Mouse (Mus musculus): ENCODE data around the gene Atp6v1c2. TPM values are rescaled to one million over a fixed set of nuclear protein-coding genes. Genes with fewer than 3 reads are reported as not detected.

The Atp6v1c2 gene
- polyA plus RNA-seq, 1 experiment from 2014 or later: 0.29 TPM

DNA sequence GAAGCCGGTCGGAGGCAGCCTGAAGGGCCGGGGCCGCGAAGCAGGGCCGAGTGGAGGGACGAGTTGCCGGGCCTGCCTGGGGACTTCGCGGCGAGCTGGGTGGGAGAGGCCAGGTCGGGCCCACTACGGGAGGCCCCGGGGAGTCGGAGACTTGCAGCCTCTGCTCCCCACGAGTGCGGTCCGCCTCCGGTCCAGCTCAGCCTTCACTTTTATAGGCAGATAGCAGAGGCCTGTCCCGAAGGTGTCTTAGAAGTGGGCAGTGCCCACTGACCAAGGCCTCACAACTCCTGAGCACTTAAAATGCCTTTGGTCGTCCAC, 62.5 kb downstream of the Atp6v1c2 start:
- peaks cover 29% of the 10 kb centered on the region for H3K4me1 ChIP-seq
- no peaks in the 10 kb centered on the region for H3K27me3 ChIP-seq (ENCODE audit: poor library complexity, severe bottlenecking)
- peaks cover 35% of the 10 kb centered on the region for H3K36me3 ChIP-seq (replicated peaks)
- no peaks in the 10 kb centered on the region for H3K9me3 ChIP-seq
- peak overlapping the region; percentile 96 for H3K27ac ChIP-seq
- H3K4me3 ChIP-seq: peak overlapping the region; percentile 90
- WGBS: 0% methylated on average over 21 of the region's 21 CpGs
- no peak for DNase-seq (ENCODE audit: extremely low spot score, low spot score)

- no peaks in the 10 kb centered on the region for H3K27me3 ChIP-seq (ENCODE audit: poor library complexity, severe bottlenecking)
- no peaks in the 10 kb centered on the region for H3K9me3 ChIP-seq
- H3K4me3 ChIP-seq: peak within 1 kb of the TSS; percentile 90
- peak; percentile 92 for DNase-seq (ENCODE audit: extremely low spot score, low spot score)
- peaks cover 30% of the 10 kb centered on the region for H3K36me3 ChIP-seq (replicated peaks)
- WGBS: 1% methylated on average over 48 of the region's 48 CpGs
- H3K4me1 ChIP-seq: peaks cover 29% of the 10 kb centered on the region
- peak within 1 kb of the TSS; percentile 96 for H3K27ac ChIP-seq
Observed at GRCm38 (mm10) chr12:17265971-17266672, 63.0 kb downstream of the Atp6v1c2 start, which contains the start of gene Pdia6. Pdia6 (plus strand) TSS chr12:17266545.

DNA sequence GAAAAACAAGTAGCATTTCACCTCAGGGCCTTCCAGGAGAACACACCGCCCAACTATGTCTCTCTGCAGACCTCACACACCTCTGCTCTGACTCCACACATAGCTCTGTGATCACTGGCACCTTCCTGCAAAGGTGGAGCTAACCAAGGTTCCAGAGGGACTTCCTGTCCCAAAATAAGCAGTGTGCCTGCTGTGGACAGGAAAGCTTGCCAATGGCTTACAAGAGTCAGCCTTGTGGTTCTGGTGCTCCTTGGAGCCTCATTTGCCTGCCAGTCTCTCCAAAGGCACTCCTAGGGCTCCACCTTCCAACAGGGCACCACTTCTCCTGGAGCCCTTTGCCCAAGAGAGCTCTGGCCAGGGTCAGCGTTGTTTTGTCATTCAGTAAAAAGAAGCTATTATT, 64.3 kb downstream of the Atp6v1c2 start:
- WGBS: 92% methylated on average over 2 of the region's 2 CpGs

DNA sequence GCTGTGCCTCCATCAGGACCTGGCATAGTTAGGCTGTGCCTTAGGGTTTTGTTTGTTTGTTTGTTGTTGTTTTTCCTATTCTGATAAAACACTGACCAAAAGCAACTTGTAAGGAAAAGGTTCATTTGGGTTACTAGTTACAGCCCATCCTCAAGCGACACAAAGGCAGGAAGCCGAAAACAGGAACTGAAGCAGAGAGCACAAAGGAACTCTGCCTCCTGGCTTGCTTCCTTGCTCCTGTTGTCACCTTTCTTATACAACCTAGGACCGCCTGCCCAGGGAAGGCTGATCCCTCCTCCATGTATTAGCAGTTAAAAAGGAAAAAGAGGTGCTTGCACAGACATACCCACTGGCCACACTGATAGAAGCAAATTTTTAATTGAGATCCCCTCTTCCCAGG, 65.3 kb downstream of the Atp6v1c2 start:
- H3K4me1 ChIP-seq: peaks cover 24% of the 10 kb centered on the region
- 78% methylated on average over 3 of the region's 3 CpGs for WGBS

More for the DNA sequence above, 64.3 kb downstream of the Atp6v1c2 start:
- H3K4me3 ChIP-seq: no peak overlapping the region
- H3K27ac ChIP-seq: no peak overlapping the region
- H3K4me1 ChIP-seq: peaks cover 29% of the 10 kb centered on the region
- no peaks in the 10 kb centered on the region for H3K9me3 ChIP-seq
- H3K36me3 ChIP-seq (replicated peaks): peaks cover 17% of the 10 kb centered on the region
- no peaks in the 10 kb centered on the region for H3K27me3 ChIP-seq (ENCODE audit: poor library complexity, severe bottlenecking)
- DNase-seq (ENCODE audit: extremely low spot score, low spot score): no peak

DNA sequence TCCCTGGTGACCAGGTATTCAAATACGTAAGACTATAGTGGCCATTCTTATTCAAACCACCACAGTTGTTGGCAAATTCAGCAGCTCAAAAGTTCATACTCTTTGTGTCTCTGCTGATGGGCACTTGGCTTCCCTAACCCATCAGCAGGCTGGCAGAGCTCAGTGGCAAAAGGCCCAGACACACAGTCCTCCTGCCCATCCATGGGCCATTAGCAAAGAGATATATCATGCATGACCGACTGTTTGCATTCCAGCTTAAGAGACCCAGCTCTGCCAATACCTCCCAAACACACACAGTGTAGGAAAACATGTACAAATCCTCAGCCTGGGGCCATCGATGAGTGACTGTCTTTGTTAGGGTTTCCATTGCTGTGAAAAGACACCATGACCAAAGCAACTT, 68.2 kb downstream of the Atp6v1c2 start:
- no peak overlapping the region for H3K4me3 ChIP-seq
- H3K36me3 ChIP-seq (replicated peaks): no peaks in the 10 kb centered on the region
- DNase-seq (ENCODE audit: extremely low spot score, low spot score): no peak
- WGBS: 92% methylated on average over 3 of the region's 3 CpGs
- peaks cover 13% of the 10 kb centered on the region for H3K4me1 ChIP-seq
- no peaks in the 10 kb centered on the region; the same call in 1 of the 2 replicates for H3K27me3 ChIP-seq (ENCODE audit: poor library complexity, severe bottlenecking)
- H3K27ac ChIP-seq: no peak overlapping the region
- H3K9me3 ChIP-seq: no peaks in the 10 kb centered on the region

More for the DNA sequence above, 65.3 kb downstream of the Atp6v1c2 start:
- Histone ChIP-seq H3K27me3 (ENCODE audit: poor library complexity, severe bottlenecking) (no peaks in the 10 kb centered on the region), H3K27ac (no peak overlapping the region), H3K4me3 (no peak overlapping the region), H3K36me3 (replicated peaks) (peaks cover 9% of the 10 kb centered on the region), H3K9me3 (no peaks in the 10 kb centered on the region)
- DNase-seq (ENCODE audit: extremely low spot score, low spot score): no peak

DNA sequence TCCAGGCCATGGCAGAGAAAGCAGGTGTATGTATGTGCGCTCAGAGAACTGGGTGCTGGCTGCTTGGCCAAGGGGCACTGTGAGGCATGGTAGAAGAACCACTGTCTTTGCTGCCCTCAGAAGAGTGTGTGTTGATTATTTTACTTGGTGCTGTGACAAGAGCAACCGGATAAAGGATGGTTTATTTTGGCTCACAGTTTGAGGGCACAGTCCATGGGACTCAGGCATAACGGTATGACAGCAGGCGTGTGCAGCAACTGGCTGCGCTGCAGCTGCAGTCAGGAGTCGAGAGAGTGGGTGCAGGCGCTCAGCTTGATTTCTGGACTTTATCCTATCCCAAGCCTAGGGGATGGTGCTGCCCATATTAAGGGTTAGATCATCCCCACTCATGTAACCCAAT, 70.7 kb downstream of the Atp6v1c2 start:
- 91% methylated on average over 7 of the region's 7 CpGs for WGBS

DNA sequence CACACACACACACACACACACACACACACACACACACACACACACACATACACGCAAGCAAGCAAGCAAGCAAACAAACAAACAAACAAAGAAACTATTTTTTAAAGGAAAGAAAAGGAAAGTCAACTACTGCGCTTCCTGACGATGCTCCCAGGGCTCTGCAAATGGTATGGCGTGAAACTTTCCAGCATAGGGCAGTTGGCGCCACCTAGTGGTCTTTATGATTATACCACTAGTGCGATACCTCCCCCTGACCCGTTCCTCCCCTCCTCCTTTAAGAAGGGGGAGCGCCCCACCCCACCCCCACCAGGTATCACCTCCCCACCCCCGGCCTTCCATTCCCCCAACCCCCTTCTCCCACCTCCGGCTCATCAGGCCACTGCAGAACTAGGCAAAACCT, 72.3 kb downstream of the Atp6v1c2 start:
- H3K36me3 ChIP-seq (replicated peaks): no peaks in the 10 kb centered on the region
- no peak overlapping the region for H3K4me3 ChIP-seq
- peaks cover 16% of the 10 kb centered on the region for H3K27me3 ChIP-seq (ENCODE audit: poor library complexity, severe bottlenecking)
- peaks cover 22% of the 10 kb centered on the region for H3K4me1 ChIP-seq
- no peak overlapping the region for H3K27ac ChIP-seq
- 4% methylated on average over 10 of the region's 10 CpGs for WGBS
- H3K9me3 ChIP-seq: no peaks in the 10 kb centered on the region
- DNase-seq (ENCODE audit: extremely low spot score, low spot score): peak; percentile 66

More for the DNA sequence above, 70.7 kb downstream of the Atp6v1c2 start:
- Histone ChIP-seq H3K36me3 (replicated peaks) (no peaks in the 10 kb centered on the region), H3K9me3 (no peaks in the 10 kb centered on the region), H3K27ac (no peak overlapping the region), H3K27me3 (ENCODE audit: poor library complexity, severe bottlenecking) (peaks cover 12% of the 10 kb centered on the region), H3K4me1 (peaks cover 18% of the 10 kb centered on the region), H3K4me3 (no peak overlapping the region)
- DNase-seq (ENCODE audit: extremely low spot score, low spot score): no peak

DNA sequence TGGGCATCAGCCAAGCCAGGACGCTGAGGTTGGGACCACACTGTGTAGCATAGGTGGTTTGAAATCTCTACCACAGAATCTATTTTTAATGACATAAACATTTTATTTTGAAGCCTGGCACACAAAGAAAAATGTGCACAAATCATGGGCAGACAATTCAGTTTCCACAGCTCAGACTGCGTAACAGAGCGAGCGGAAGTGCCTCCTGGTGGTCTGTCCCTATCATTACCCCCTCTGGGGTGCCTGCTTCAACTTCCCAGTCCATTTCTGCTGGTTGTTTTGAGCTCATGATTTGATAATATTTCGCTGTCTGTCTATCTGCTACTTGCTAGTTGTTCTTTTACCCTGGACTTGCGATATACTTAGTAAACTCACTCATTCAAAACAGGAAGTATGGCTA, 73.6 kb downstream of the Atp6v1c2 start:
- peaks cover 16% of the 10 kb centered on the region for H3K27me3 ChIP-seq (ENCODE audit: poor library complexity, severe bottlenecking)
- peaks cover 22% of the 10 kb centered on the region for H3K4me1 ChIP-seq
- WGBS: 83% methylated on average over 6 of the region's 6 CpGs
- H3K36me3 ChIP-seq (replicated peaks): no peaks in the 10 kb centered on the region
- no peak overlapping the region for H3K27ac ChIP-seq
- H3K4me3 ChIP-seq: no peak overlapping the region
- no peaks in the 10 kb centered on the region for H3K9me3 ChIP-seq
- DNase-seq (ENCODE audit: extremely low spot score, low spot score): no peak

DNA sequence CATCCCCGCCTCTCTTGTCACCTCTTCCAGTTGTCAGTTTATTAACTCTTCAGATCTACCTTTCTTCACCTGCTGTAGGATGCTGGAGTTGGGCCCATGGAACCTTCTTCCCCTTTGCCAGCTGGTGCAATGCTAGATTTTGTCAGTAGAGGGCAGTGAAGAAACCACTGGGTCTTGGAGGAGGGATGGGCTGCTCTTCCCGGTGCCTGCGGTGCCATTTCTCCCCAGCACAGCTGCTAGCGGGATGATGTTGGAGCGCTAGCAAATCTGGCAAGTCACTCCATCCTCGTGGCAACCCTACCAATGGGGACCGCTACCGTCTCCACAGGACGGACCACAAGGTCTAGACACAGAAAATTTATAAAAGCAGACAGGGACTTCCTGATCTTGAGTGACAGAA, 76.1 kb downstream of the Atp6v1c2 start:
- H3K4me1 ChIP-seq: peaks cover 22% of the 10 kb centered on the region
- H3K36me3 ChIP-seq (replicated peaks): no peaks in the 10 kb centered on the region
- H3K27ac ChIP-seq: no peak overlapping the region
- 12% methylated on average over 9 of the region's 9 CpGs for WGBS
- H3K27me3 ChIP-seq (ENCODE audit: poor library complexity, severe bottlenecking): peaks cover 16% of the 10 kb centered on the region
- DNase-seq (ENCODE audit: extremely low spot score, low spot score): peak; percentile 60
- peaks cover 3% of the 10 kb centered on the region; the same call in 1 of the 2 replicates for H3K9me3 ChIP-seq
- H3K4me3 ChIP-seq: peak overlapping the region; percentile 18; the same call in 1 of the 2 replicates

DNA sequence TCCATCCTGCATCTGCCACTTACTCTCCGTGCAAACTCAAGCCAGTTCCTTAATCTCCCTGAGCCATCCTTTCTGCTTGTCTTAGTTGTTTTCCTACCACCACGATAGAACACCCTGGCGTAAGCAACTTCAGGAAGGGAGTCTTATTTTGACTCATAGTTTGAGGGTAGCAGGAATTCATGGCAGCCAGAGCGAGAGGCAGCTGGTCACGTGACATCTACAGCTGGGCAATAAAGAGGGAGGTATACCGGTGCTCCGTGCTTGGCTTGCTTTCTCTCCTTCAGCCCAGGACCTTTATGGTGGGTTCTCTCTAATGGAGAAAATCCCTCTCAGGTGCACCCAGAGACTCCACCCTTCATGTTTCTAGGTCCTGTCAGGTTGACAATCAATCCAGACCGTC, 78.2 kb downstream of the Atp6v1c2 start:
- DNase-seq (ENCODE audit: extremely low spot score, low spot score): no peak
- Histone ChIP-seq H3K27ac (no peak overlapping the region), H3K36me3 (replicated peaks) (no peaks in the 10 kb centered on the region), H3K27me3 (ENCODE audit: poor library complexity, severe bottlenecking) (peaks cover 16% of the 10 kb centered on the region), H3K4me3 (no peak overlapping the region), H3K4me1 (peaks cover 15% of the 10 kb centered on the region), H3K9me3 (peaks cover 3% of the 10 kb centered on the region; the same call in 1 of the 2 replicates)
- 89% methylated on average over 8 of the region's 8 CpGs for WGBS

GRCm38 (mm10) chr12:17242041-17242440, 87.1 kb downstream of the Atp6v1c2 start:
- no peak overlapping the region for H3K27ac ChIP-seq
- no peak for DNase-seq (ENCODE audit: extremely low spot score, low spot score)

GRCm38 (mm10) chr12:17241614-17242013, 87.5 kb downstream of the Atp6v1c2 start:
- Histone ChIP-seq H3K27ac (no peak overlapping the region), H3K27me3 (ENCODE audit: poor library complexity, severe bottlenecking) (no peaks in the 10 kb centered on the region), H3K4me1 (peaks cover 18% of the 10 kb centered on the region), H3K9me3 (peaks cover 4% of the 10 kb centered on the region), H3K4me3 (no peak overlapping the region), H3K36me3 (replicated peaks) (no peaks in the 10 kb centered on the region)
- WGBS: 94% methylated on average over 9 of the region's 9 CpGs
- no peak for DNase-seq (ENCODE audit: extremely low spot score, low spot score)

More at GRCm38 (mm10) chr12:17242041-17242440, 87.1 kb downstream of the Atp6v1c2 start:
- no peaks in the 10 kb centered on the region for H3K36me3 ChIP-seq (replicated peaks)
- no peak overlapping the region for H3K4me3 ChIP-seq
- H3K4me1 ChIP-seq: peaks cover 14% of the 10 kb centered on the region
- H3K9me3 ChIP-seq: peaks cover 4% of the 10 kb centered on the region
- no peaks in the 10 kb centered on the region for H3K27me3 ChIP-seq (ENCODE audit: poor library complexity, severe bottlenecking)

DNA sequence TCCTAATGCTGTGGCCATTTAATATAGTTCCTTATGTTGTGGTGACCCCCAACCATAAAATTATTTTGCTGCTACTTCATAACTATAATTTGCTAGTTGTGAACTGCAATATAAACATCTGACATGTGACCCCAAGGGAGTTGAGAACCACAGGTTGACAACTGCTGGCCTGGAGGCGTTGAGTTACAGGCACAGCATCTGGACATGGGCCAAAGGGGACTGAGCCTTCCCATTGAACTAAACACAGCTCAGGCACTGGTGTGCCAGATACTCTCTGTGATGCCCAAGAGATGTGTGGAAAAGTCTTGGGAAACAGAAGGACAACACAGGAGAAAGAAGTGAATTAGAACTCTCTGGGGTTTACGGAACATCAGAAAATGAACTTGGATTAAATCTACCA, 88.1 kb downstream of the Atp6v1c2 start:
- no peak for DNase-seq (ENCODE audit: extremely low spot score, low spot score)
- Histone ChIP-seq H3K27me3 (ENCODE audit: poor library complexity, severe bottlenecking) (no peaks in the 10 kb centered on the region), H3K4me1 (peaks cover 24% of the 10 kb centered on the region), H3K36me3 (replicated peaks) (no peaks in the 10 kb centered on the region), H3K4me3 (no peak overlapping the region), H3K9me3 (peaks cover 4% of the 10 kb centered on the region), H3K27ac (no peak overlapping the region)
- 96% methylated on average over 2 of the region's 2 CpGs for WGBS

DNA sequence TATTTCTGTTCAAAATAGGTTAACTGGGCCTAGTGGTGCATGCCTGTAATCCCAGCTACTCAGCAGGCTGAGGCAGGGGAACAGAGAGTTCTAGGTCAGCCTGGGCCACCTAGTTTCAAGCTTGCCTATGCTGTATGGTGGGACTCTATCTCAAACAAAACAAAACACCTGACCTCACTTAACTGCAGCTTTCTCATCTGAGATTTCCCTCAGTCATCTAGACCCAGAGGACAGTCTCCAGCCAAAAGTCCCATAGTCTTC, 89.8 kb downstream of the Atp6v1c2 start:
- H3K27ac ChIP-seq: peak overlapping the region; percentile 79
- DNase-seq (ENCODE audit: extremely low spot score, low spot score): no peak

More for the DNA sequence above, 89.8 kb downstream of the Atp6v1c2 start:
- H3K4me1 ChIP-seq: peaks cover 31% of the 10 kb centered on the region
- no peaks in the 10 kb centered on the region for H3K36me3 ChIP-seq (replicated peaks)
- H3K27me3 ChIP-seq (ENCODE audit: poor library complexity, severe bottlenecking): no peaks in the 10 kb centered on the region
- H3K9me3 ChIP-seq: peaks cover 4% of the 10 kb centered on the region
- H3K4me3 ChIP-seq: no peak overlapping the region
